Mouse (Mus musculus) gastrocnemius, adult 2 months (tissue): ENCODE measurements at regions not wholly inside any gene's neighbourhood (a gene's known extent, or its start where the extent isn't known, plus 50 kb on each side); places are given as distances from the start of the nearest gene placed in this dataset.

Experiments used
- DNase-seq: peaks from one replicate; pipeline ENCODE4 v3.0.0; 2022
- H3K27ac ChIP-seq: fragments of 200-600 bp; 2 replicates; pipeline ENCODE4 v1.8.1; 2022; ENCODE audit warnings: mild to moderate bottlenecking
- H3K4me3 ChIP-seq: fragments of 200-600 bp; 2 replicates; pipeline ENCODE4 v1.8.1; 2022; ENCODE audit warnings: mild to moderate bottlenecking, moderate library complexity
- CTCF ChIP-seq: fragments of 200-600 bp; IDR thresholded peaks from 2 replicates; pipeline ENCODE4 v1.8.1; 2022; ENCODE audit warnings: antibody characterized with exemption, mild to moderate bottlenecking, moderate library complexity
- intact Hi-C: fragments of 180-260 bp; cut with DNase I; formaldehyde crosslinking; loops from one replicate; pipeline ENCODE4 v1.15.1; 2025

GRCm38 (mm10) chr15:14418532-14418931 is 1245.1 kb upstream of the Cdh6 start:
- Histone ChIP-seq H3K27ac (no peak overlapping the region), H3K4me3 (no peak overlapping the region)
- TF ChIP-seq CTCF: peak; percentile 14; the same call in 1 of the 2 replicates
- intact Hi-C loops: no loop called here
- no peak for DNase-seq

DNA sequence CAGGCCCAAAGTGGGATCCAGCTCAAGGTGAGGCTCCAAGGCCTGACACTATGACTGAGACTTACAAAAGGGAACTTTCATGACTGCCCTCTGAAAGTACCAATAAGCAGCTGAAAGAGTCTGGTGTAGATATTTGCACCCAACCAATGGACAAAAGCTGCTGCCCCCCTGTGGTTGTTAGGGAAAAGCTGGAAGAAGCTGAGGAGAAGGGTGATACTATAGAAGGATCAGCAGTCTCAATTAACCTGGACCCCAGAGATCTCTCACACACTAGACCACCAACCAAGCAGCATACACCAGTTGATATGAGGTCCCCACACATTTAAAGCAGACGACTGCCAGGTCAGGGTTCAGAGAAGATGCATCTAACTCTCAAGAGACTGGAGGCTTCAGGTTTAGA is 1211.9 kb upstream of the Cdh6 start:
- Histone ChIP-seq H3K27ac (no peak overlapping the region), H3K4me3 (no peak overlapping the region)
- TF ChIP-seq CTCF: no peak
- no peak for DNase-seq
- intact Hi-C loops: no loop called here

- TF ChIP-seq CTCF: no peak
- DNase-seq: no peak
- H3K27ac ChIP-seq: no peak overlapping the region
- H3K4me3 ChIP-seq: no peak overlapping the region
- intact Hi-C loops: no loop called here
Measured at GRCm38 (mm10) chr15:14378340-14378739, 1204.9 kb upstream of the Cdh6 start.
